Mouse (Mus musculus): Measurements from ENCODE around the gene Entpd7.
A peak's percentile ranks its signal among the peaks of the same experiment; 100 is the strongest.

Gene Entpd7

DNA sequence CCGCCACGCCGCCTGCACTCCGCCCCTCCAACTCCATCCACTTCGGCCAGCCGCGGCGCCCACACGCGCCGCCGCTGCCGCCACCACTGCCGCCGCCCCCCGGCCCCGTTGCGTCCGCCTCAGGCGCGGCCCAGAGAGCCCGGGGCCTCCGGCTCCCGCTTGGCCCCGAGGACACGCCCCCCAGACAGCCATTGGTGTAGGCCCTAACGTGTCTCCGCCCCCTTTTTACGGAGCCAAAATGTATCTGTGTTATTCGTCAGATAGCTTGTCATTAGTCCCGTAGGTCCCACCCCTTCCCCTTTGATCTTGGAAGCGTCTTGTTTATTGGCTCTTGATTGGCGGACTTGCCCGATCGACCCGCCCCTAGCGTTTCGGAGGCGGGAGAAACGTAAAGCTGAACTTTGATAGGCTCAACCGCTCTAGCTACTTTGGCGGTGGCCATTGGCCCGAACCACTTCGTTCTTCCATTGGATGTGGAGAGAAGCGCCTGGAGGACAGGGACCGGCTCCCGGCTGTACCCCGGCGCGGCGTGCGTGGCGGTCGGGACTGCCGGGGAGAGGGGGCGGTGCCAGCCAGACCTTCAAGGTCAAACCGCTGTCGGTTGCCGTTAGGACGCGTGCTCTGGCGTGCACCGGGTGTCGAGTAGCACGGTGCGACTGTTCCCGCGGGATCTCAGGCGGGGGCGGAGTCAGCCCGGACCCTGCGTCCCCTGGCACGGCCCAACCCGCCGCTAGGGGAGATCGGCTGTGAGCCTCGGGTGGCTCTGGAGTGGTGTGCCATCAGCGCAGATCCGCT lies 14.5 kb upstream of the Entpd7 start, which contains the start of gene Slc25a28:
TSS of gene Slc25a28 (minus strand) at position 152 of the 795 bp plus-strand sequence.
- peak; percentile 99 for DNase-seq (ENCODE audit: low spot score)

- DNase-seq (ENCODE audit: low spot score) = no peak
Observed at GRCm38 (mm10) chr19:43675525-43676400, 13.7 kb upstream of the Entpd7 start.

GRCm38 (mm10) chr19:43678467-43679003 lies 10.9 kb upstream of the Entpd7 start:
- DNase-seq (ENCODE audit: low spot score) = no peak

DNA sequence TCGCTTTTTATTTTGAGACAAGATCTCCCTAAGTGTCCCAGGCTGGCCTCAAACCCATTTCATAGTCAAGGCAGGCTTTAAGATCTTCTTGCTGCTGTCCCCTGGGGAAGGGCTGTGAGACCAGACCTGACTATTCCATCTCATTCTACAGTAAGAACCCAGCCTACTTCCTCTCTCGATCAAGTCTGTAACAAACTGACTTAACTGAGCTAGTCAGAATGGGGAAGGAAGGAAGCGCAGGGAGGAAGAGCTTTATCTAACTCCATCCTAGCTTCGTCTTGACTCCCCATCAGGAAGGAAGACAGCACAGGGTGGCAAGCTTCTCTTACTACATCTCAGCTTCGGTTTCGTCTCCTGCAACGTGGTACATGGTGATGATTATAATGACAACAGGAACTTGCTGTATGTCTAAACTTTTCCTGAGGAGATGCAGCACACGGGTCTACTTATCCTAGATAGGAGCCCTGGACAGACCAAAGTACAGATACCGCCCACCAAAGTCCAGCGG lies 9.9 kb upstream of the Entpd7 start:
- no peak for DNase-seq (ENCODE audit: low spot score)

DNA sequence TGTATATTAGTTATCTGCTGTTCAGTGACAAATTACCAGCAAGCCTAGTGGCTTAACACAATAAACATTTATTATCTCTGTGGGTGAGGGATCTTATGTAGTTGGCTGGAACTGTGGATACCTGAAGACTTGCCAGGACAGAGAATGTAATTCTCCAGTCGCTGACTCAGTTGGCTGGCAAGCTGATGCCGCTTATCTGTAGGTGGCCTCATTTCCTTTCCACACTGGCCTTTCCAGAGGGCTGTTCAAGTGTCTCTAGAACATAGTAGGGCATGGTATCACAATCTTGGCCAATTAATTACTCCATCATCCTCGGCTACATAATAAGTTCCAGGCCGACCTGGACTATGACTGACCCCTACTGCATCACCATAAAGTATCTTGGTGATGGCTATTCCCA lies 7.9 kb upstream of the Entpd7 start:
- DNase-seq (ENCODE audit: low spot score) = no peak

DNA sequence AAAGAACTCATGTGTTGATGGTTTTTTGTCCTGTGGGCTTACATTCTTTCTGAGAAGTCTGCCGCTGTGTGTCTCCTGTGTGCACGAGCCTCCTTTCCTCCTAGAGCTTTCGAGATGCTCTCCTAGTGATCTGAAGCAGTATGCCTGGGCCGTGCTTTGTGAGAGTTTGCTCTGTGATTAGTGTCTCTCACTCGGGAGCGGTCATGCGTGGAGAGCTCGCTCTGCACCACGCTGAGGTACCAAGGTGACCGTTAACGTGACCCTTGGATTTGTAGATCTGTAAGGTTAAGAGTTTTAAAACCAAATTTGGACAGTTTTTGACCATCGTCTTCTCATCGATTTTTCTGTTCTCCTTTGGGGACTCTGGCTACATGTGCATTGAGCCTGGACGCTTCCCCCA lies 3.3 kb downstream of the Entpd7 start:
- no peak for DNase-seq (ENCODE audit: low spot score)

DNA sequence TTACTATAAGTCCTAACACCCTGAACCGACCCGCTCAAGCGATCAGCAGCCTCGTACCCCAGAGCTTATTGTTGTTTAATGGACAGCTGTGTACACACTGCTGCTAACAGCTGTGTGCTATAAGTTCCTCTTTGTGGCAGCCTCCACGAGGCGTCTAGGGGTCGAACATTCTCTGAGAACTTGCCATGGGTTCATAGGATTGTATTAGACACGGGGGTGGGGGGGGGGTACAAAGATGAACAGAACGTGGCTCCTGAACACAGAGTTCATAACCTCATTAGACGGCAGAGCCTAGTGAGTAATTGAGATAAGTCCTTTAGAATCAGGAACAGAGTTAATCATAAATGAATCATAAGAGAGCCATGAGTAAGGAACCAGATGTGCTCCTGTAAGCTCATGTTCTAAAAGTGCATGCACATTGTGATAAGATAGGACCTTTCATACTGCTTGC lies 6.1 kb downstream of the Entpd7 start:
- no peak for DNase-seq (ENCODE audit: low spot score)

GRCm38 (mm10) chr19:43697666-43698370 lies 8.3 kb downstream of the Entpd7 start:
- no peak for DNase-seq (ENCODE audit: low spot score)

DNA sequence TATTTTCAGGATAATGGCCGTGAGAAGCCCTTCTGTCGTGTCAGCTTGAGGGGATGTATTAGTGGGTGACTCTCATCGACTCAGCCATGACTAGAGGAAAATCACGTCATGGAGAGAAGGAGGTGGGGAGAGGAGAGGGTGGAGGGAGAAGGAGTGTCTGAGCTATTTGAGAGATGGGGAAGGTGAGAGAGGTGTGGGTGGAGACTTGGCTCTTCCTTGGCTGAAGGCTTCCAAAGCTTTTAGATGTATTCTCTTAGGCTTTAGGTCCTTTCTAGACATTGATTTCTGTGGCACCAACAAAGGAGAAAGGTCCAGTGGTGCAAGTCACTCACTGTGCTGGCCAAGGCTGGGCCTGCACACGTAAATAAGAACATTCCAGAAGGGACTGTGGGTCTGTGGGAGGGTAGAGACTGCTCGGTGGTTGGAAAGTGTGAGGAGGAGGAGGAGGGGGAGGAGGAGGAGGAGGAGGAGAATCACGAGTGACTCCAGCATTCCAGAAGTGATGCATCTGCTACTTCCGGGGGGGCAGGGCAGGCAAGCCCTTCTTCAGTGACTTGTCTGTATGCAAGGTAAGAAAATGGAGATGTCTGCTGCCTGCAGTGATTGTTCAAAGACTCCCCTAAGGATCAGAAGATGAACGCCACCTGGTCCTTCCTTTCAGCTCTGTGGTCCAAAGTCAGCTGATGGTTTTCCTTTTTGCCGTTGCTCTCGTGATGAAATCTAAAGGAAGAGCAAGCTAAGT lies 9.7 kb downstream of the Entpd7 start:
- no peak for DNase-seq (ENCODE audit: low spot score)

- no peak for DNase-seq (ENCODE audit: low spot score)
Observed at GRCm38 (mm10) chr19:43699763-43700155, 10.3 kb downstream of the Entpd7 start.

- no peak for DNase-seq (ENCODE audit: low spot score)
Observed at GRCm38 (mm10) chr19:43704211-43704610, 14.7 kb downstream of the Entpd7 start.

DNA sequence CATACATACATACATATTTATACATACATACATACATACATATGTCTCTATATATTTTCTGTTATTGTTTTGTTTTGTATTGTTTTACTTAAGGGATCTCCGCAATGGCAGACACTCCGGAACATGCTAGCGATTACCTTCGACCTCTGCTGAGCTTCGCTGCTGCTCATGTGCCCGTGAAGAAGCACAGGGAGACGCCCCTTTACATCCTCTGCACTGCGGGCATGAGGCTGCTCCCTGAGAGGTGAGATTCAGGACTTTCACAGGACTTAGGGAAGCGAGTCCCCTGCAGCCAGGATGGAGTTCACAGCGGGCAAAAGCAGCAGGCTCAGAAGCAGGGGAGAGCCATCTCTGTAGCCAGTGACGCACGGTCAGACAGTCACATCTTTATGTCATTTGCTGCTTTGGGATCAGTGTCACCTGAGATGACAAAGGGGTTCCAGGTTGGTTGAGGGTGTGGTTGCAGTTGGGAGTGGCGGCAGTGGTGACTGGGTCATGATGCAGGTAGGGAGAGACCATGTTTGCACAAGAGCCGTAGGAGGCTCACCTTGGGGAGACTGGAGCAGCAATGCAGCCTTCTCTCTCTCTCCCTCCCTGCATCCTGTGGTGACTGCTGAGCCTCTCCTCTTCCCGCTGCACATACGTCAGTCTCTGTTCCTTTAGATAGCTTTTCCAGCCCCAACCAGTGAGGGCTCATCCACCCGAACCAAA lies 15.5 kb downstream of the Entpd7 start:
- DNase-seq (ENCODE audit: low spot score) = no peak

DNA sequence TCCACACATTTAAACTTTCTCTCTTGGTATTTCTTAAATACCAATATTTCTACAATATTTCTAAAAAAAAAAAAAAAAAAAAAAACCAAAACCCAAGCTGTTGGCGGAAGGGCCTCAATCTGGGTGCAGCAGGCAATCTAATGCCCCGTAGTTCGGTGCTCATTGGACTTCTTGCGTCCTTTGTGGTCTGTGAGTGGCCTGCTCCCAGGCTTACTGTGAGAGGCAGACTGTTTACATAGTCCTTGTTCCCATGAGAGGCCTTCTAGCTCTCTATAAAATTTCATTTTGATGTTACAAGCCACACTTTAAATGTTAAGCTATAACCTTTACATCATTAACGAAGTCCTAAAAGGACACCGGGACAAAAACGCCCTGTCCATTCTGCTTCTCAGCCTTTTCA lies 18.7 kb downstream of the Entpd7 start:
- DNase-seq (ENCODE audit: low spot score) = no peak

GRCm38 (mm10) chr19:43709317-43709716 lies 19.8 kb downstream of the Entpd7 start:
- DNase-seq (ENCODE audit: low spot score) = no peak

DNA sequence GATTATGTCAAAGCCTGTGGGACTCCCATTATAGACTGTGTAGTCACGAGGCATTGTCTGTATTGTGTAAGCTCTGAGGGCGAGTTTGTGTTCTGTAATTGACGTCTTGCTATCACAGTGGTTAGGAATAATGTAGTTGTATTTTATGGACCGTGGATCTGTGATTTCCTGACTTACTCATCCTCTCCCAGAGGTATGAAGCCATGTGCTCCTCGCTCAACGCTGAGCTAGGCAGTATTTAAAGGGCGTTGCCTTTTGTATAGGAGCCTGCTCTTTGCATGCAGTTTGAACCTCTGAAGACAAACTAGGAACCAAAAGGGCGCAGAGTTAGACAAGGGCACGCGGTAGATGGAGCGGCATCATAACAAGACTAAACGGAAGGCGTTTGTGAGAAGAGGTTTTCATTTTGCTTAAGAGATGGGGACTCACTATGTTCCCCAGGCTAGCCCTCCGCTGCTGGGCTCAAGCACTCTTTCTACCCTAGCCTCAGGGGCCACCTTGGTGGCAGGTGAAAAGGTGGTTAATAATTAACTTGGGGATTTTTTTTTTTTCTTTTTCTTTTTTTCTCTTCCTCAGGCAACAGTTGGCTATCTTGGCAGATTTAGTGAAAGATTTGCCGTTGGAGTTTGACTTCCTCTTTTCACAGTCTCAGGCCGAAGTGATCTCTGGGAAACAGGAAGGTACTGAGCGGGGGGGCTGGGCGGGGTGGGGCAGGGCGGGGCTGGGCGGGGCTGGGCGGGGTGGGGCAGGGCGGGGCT lies 21.9 kb downstream of the Entpd7 start:
- no peak for DNase-seq (ENCODE audit: low spot score)

- no peak for DNase-seq (ENCODE audit: low spot score)
Observed at GRCm38 (mm10) chr19:43711971-43712370, 22.5 kb downstream of the Entpd7 start.

- DNase-seq (ENCODE audit: low spot score) = no peak
Observed at GRCm38 (mm10) chr19:43720061-43720460, 30.6 kb downstream of the Entpd7 start.

GRCm38 (mm10) chr19:43722891-43723290 lies 33.4 kb downstream of the Entpd7 start:
- DNase-seq (ENCODE audit: low spot score) = no peak

GRCm38 (mm10) chr19:43723501-43723900 lies 34.0 kb downstream of the Entpd7 start:
- no peak for DNase-seq (ENCODE audit: low spot score)

DNA sequence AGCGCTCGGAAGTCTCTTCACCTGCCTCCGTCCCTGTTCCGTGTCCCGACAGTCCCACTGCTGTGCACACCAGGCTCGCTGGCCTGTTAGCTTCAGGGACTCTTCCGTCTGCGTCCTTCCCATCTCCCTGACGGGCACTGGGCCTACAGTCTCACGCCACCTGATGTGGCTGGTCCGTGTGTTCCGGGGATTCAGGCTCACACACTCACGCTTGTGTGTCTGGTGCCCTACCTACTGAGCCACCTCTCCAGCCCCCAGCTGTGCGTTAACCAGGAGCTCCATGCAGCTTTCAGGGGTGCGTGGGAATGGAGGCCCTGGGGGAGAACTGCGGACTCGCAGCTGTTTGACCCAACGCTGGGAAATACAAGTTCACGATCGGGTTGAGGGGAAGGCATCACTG lies 34.7 kb downstream of the Entpd7 start:
- no peak for DNase-seq (ENCODE audit: low spot score)

All from ovary, adult 18-20 months (tissue).